Mouse (Mus musculus) adrenal gland, adult 18-20 months (tissue): Measurements from ENCODE around the gene Scnn1a. TPM values are rescaled to one million over a fixed set of nuclear protein-coding genes. Genes with fewer than 3 reads are reported as not detected.

Experiments
- DNase-seq, 2 experiments: peaks; one replicate each; pipeline ENCODE4 v3.0.0; 2021 to 2022; ENCODE audit warnings: low spot score in 2 of 2
- total RNA-seq, 2 experiments: library from RNA; stranded (reverse); gene quantifications; 1 replicate in 1 of 2; 2 replicates in 1 of 2; pipeline ENCODE4 v1.2.3; 2021

Gene Scnn1a
- total RNA-seq, 2 experiments from 2014 or later, result 1.3 to 1.7 TPM

GRCm38 (mm10) chr6:125338791-125339660 lies 18.6 kb downstream of the Scnn1a start:
- DNase-seq, result no peak

- DNase-seq, result no peak
Observed at GRCm38 (mm10) chr6:125340244-125340643, 19.8 kb downstream of the Scnn1a start.

- DNase-seq, result no peak
Observed at GRCm38 (mm10) chr6:125342198-125342597, 21.7 kb downstream of the Scnn1a start.

GRCm38 (mm10) chr6:125344084-125344483 lies 23.6 kb downstream of the Scnn1a start:
- DNase-seq, result peak in 1 of 2 experiments; percentile 32

- no peak for DNase-seq
Observed at GRCm38 (mm10) chr6:125344866-125345265, 24.4 kb downstream of the Scnn1a start.

GRCm38 (mm10) chr6:125345625-125346024 lies 25.2 kb downstream of the Scnn1a start:
- DNase-seq, result no peak

GRCm38 (mm10) chr6:125346029-125346428 lies 25.6 kb downstream of the Scnn1a start:
- DNase-seq, result no peak

GRCm38 (mm10) chr6:125348721-125349574 lies 28.5 kb downstream of the Scnn1a start, which contains the start of gene Tnfrsf1a:
Gene Tnfrsf1a (plus strand): TSS chr6:125349362.
- no peak for DNase-seq

- peak; percentile 68 to 71 for DNase-seq
Observed at GRCm38 (mm10) chr6:125349575-125350230, 29.2 kb downstream of the Scnn1a start.

GRCm38 (mm10) chr6:125350231-125350994 lies 30.0 kb downstream of the Scnn1a start:
- DNase-seq, result peak in 1 of 2 experiments; percentile 49

GRCm38 (mm10) chr6:125350995-125351324 lies 30.5 kb downstream of the Scnn1a start:
- DNase-seq, result no peak

- peak in 1 of 2 experiments; percentile 68 for DNase-seq
Observed at GRCm38 (mm10) chr6:125351368-125352045, 31.0 kb downstream of the Scnn1a start.

GRCm38 (mm10) chr6:125352046-125352384 lies 31.6 kb downstream of the Scnn1a start:
- DNase-seq, result peak in 1 of 2 experiments; percentile 51

- no peak for DNase-seq
Observed at GRCm38 (mm10) chr6:125352811-125353210, 32.4 kb downstream of the Scnn1a start.

GRCm38 (mm10) chr6:125353221-125353620 lies 32.8 kb downstream of the Scnn1a start:
- DNase-seq, result no peak

- DNase-seq, result no peak
Observed at GRCm38 (mm10) chr6:125353655-125354054, 33.2 kb downstream of the Scnn1a start.

- peak; percentile 64 to 69 for DNase-seq
Observed at GRCm38 (mm10) chr6:125354352-125355151, 34.1 kb downstream of the Scnn1a start.

- DNase-seq, result no peak
Observed at GRCm38 (mm10) chr6:125355197-125355741, 34.8 kb downstream of the Scnn1a start.

- DNase-seq, result no peak
Observed at GRCm38 (mm10) chr6:125356264-125356663, 35.8 kb downstream of the Scnn1a start.
